12 mouse cellular contexts compared by ENCODE assay signal in genomic region chr8:117437616-117438015, GRCm38 (mm10).
A peak's percentile ranks its signal among the peaks of the same experiment; 100 is the strongest.
DNase-seq lines count a peak whose midpoint lies in the region; ATAC-seq lines count a peak whose summit lies in the region.
"Had no signal": no experiment of that assay in that cellular context is flagged by ENCODE, and none has a peak within 500 bp of the region (broad histone marks: within the 10 kb centered on the region; RNA-seq: fewer than 3 reads in every experiment).

No protein-coding gene starts in this region.

- 55% methylated on average over 5 of the region's 5 CpGs for WGBS in kidney, embryonic 14.5 days

- no peaks in the 10 kb centered on the region for H3K4me1 ChIP-seq in kidney, embryonic 14.5 days (ENCODE audit: control insufficient read depth, insufficient read depth, low read length)
- H3K4me1 ChIP-seq: embryonic facial prominence, embryonic 15.5 days; neural tube, embryonic 13.5 days had no signal

- H3K27ac ChIP-seq in kidney, embryonic 14.5 days (ENCODE audit: low read depth, low read length): no peak overlapping the region
- H3K27ac ChIP-seq: embryonic facial prominence, embryonic 15.5 days; kidney, postnatal 0 days; neural tube, embryonic 13.5 days had no signal

- no peaks in the 10 kb centered on the region for H3K27me3 ChIP-seq in kidney, embryonic 14.5 days (ENCODE audit: control insufficient read depth, insufficient read depth, low read length)
- H3K27me3 ChIP-seq: embryonic facial prominence, embryonic 15.5 days; megakaryocyte, embryonic 14.5 days; neural tube, embryonic 13.5 days had no signal

- DNase-seq in kidney, adult 8-10 months: peak; percentile 14 to 17
- peak; percentile 51 to 54 for DNase-seq in cerebellum, adult 18-20 months
- peak; percentile 74 to 83 for DNase-seq in cerebellum, postnatal 25 days
- peak; percentile 50 for DNase-seq in heart, postnatal 25 days (ENCODE audit: low spot score)
- no peak for DNase-seq in right cerebral cortex, postnatal 25 days
- DNase-seq: thymus, postnatal 14 days had no signal

- intact Hi-C loops in heart, postnatal 25 days (cut with DNase I): no loop called here

- peaks cover 32% of the 10 kb centered on the region for H3K36me3 ChIP-seq in kidney, embryonic 14.5 days (ENCODE audit: control insufficient read depth, insufficient read depth, low read length)

- H3K9ac ChIP-seq in kidney, embryonic 14.5 days (ENCODE audit: low read depth, low read length): no peak overlapping the region
- H3K9ac ChIP-seq: embryonic facial prominence, embryonic 15.5 days; neural tube, embryonic 13.5 days had no signal

- H3K9me3 ChIP-seq in kidney, embryonic 14.5 days (ENCODE audit: control insufficient read depth, low read length): no peaks in the 10 kb centered on the region
- H3K9me3 ChIP-seq: embryonic facial prominence, embryonic 15.5 days; megakaryocyte, embryonic 14.5 days; neural tube, embryonic 13.5 days had no signal

- no peak overlapping the region for H3K4me2 ChIP-seq in kidney, embryonic 14.5 days (replicated peaks; ENCODE audit: low read depth, low read length)
- H3K4me2 ChIP-seq: embryonic facial prominence, embryonic 15.5 days; neural tube, embryonic 13.5 days had no signal

- no peak for ATAC-seq in kidney, embryonic 14.5 days (ENCODE audit: low FRiP score, low TSS enrichment)
- no peak for ATAC-seq in megakaryocyte progenitor cell, adult 5-6 weeks (replicated peaks; ENCODE audit: poor library complexity)

- H3K4me3 ChIP-seq in kidney, embryonic 14.5 days (ENCODE audit: low read length): no peak overlapping the region
- H3K4me3 ChIP-seq: embryonic facial prominence, embryonic 15.5 days; megakaryocyte, embryonic 14.5 days; neural tube, embryonic 13.5 days had no signal
